Mouse (Mus musculus): ENCODE data around the gene Fasl. TPM values are rescaled to one million over a fixed set of nuclear protein-coding genes. Genes with fewer than 3 reads are reported as not detected.

Gene Fasl
- polyA plus RNA-seq, 1 experiment from 2014 or later, result not detected

Other genes starting within 250 kb of the Fasl start
- gene Suco, start 88.2 kb upstream of the Fasl start, polyA plus RNA-seq (2016; fragmentation: Nextera tagmentation; extraction: Ambion mirVana), result 26.6 and 32.5 TPM in 2 replicates
- 27.2 and 27.8 TPM in 2 replicates for gene Pigc, start 180.7 kb upstream of the Fasl start, polyA plus RNA-seq (2016; fragmentation: Nextera tagmentation; extraction: Ambion mirVana)
- not detected in 2 replicates for gene 4930558K02Rik, start 191.1 kb upstream of the Fasl start, polyA plus RNA-seq (2016; fragmentation: Nextera tagmentation; extraction: Ambion mirVana)

Measured in embryonic facial prominence, embryonic 10.5 days (tissue).